Mouse (Mus musculus) lung, postnatal 0 days (tissue): ENCODE data around the gene Ahnak2.

Experiments used
- CTCF ChIP-seq: IDR thresholded peaks from 2 replicates; pipeline ENCODE4 v1.5.1; 2016; ENCODE audit warnings: antibody characterized with exemption, mild to moderate bottlenecking
- EP300 ChIP-seq: IDR thresholded peaks from 2 replicates; pipeline ENCODE4 v1.6.1; 2016; ENCODE audit warnings: antibody characterized with exemption, mild to moderate bottlenecking, control low read depth

GRCm38 (mm10) chr12:112830570-112830969, 28.1 kb upstream of the Ahnak2 start:
- no peak for TF ChIP-seq EP300
- no peak for TF ChIP-seq CTCF
